Mouse (Mus musculus) splenic B cell, adult 2 months (primary cell): Measurements from ENCODE around the gene Ryk.

Experiments
- DNase-seq: peaks from one replicate; pipeline ENCODE4 v3.0.0-alpha.2; 2011; ENCODE audit warnings: low read depth, low spot score
- H3K27me3 ChIP-seq: 2 replicates; pipeline ENCODE4 v1.6.1; 2012; ENCODE audit warnings: mild to moderate bottlenecking, low read length, moderate library complexity, mixed read lengths; ENCODE audit not compliant: control insufficient read depth, poor library complexity, insufficient read depth, severe bottlenecking
- H3K36me3 ChIP-seq: 2 replicates; pipeline ENCODE4 v1.6.1; 2012; ENCODE audit warnings: mild to moderate bottlenecking, low read length, moderate library complexity, mixed read lengths; ENCODE audit not compliant: control insufficient read depth, poor library complexity, insufficient read depth, severe bottlenecking

The Ryk gene

GRCm38 (mm10) chr9:102865946-102866737 lies 31.4 kb downstream of the Ryk start:
- no peak for DNase-seq
- Histone ChIP-seq H3K27me3 (no peaks in the 10 kb centered on the region; the same call in 1 of the 2 replicates), H3K36me3 (no peaks in the 10 kb centered on the region)

- DNase-seq = peak; percentile 65
- Histone ChIP-seq H3K27me3 (no peaks in the 10 kb centered on the region; the same call in 1 of the 2 replicates), H3K36me3 (no peaks in the 10 kb centered on the region)
These were observed 32.2 kb downstream of the Ryk start for GRCm38 (mm10) chr9:102866893-102867292.

- DNase-seq = no peak
- no peaks in the 10 kb centered on the region; the same call in 1 of the 2 replicates for H3K27me3 ChIP-seq
- H3K36me3 ChIP-seq = no peaks in the 10 kb centered on the region
These were observed 32.8 kb downstream of the Ryk start for GRCm38 (mm10) chr9:102867516-102867915.

- Histone ChIP-seq H3K36me3 (no peaks in the 10 kb centered on the region), H3K27me3 (no peaks in the 10 kb centered on the region; the same call in 1 of the 2 replicates)
- no peak for DNase-seq
These were observed 33.7 kb downstream of the Ryk start for GRCm38 (mm10) chr9:102868451-102868850.

DNA sequence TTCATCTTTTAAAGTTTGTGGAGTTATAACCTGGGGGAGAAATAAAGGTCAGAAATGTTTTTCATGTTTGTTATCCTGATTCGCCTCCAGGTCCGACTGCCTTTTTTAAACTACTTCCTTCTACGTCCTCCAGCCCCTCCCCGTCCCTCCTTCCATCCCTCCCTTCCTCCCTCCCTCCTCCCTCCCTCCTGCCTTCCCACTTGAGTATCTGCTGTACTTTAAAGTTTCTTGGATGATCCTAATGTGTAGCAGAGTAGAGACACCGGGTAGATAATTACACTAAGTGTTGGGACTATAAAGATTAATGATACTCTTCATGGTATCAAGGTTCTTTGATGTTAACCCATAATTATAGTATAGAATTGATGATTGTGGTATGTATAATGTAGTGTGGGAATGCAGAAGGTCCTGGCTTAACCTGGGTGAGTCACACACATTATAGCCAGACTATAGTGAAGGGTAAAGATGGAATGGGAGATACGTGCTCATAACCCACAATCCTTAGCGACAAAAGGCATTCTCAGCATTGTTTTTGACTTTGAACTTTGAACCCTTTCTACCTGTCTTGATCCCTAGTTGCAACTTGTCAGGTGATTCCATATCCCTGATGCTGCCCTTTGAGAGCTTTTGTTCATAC lies 41.5 kb downstream of the Ryk start:
- no peaks in the 10 kb centered on the region for H3K27me3 ChIP-seq
- H3K36me3 ChIP-seq = no peaks in the 10 kb centered on the region
- no peak for DNase-seq

- Histone ChIP-seq H3K36me3 (no peaks in the 10 kb centered on the region), H3K27me3 (no peaks in the 10 kb centered on the region)
- no peak for DNase-seq
These were observed 43.2 kb downstream of the Ryk start for GRCm38 (mm10) chr9:102877916-102878315.

- Histone ChIP-seq H3K36me3 (no peaks in the 10 kb centered on the region), H3K27me3 (no peaks in the 10 kb centered on the region)
- peak; percentile 91 for DNase-seq
These were observed 44.8 kb downstream of the Ryk start for GRCm38 (mm10) chr9:102879545-102879944.

DNA sequence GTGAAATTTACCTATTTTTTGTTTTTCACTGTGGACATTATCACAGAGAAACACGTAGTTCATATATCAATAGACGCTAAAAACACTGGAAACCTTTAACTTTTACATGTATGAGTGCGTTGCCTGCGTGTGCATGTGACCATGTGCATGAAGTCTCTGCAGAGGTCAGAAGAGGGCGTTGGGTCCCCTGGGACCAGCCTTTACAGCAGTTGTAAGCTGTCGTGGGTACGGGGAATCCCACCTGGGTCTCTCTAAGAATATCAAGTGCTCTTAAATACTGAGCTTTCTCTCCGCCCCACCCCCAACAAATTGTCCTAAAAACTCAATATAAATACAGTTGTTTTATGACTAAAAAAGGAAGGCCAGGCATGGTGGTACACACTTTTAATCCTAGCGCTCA lies 50.0 kb downstream of the Ryk start:
- no peaks in the 10 kb centered on the region for H3K36me3 ChIP-seq
- DNase-seq = peak; percentile 53
- no peaks in the 10 kb centered on the region for H3K27me3 ChIP-seq

DNA sequence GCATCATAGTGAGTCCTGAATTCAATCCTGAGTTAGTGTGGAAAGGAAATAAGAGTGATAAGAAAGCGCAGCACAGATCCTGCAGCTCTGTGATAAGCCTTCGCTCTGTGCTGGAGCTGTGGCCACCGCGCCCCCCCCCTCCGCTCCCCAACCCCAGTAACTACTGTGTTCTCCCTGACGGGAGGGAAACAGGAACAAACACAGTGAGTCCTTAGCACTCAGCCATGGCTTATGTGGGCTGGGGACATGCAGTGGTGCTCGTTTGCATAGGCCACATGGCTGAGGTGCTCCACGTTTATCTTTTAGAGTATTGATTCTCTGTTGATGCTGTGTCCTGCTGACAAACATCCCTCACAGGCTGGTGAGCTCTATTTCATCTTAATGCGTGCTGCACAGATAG lies 55.4 kb downstream of the Ryk start:
- H3K36me3 ChIP-seq = no peaks in the 10 kb centered on the region
- DNase-seq = no peak
- H3K27me3 ChIP-seq = no peaks in the 10 kb centered on the region

DNA sequence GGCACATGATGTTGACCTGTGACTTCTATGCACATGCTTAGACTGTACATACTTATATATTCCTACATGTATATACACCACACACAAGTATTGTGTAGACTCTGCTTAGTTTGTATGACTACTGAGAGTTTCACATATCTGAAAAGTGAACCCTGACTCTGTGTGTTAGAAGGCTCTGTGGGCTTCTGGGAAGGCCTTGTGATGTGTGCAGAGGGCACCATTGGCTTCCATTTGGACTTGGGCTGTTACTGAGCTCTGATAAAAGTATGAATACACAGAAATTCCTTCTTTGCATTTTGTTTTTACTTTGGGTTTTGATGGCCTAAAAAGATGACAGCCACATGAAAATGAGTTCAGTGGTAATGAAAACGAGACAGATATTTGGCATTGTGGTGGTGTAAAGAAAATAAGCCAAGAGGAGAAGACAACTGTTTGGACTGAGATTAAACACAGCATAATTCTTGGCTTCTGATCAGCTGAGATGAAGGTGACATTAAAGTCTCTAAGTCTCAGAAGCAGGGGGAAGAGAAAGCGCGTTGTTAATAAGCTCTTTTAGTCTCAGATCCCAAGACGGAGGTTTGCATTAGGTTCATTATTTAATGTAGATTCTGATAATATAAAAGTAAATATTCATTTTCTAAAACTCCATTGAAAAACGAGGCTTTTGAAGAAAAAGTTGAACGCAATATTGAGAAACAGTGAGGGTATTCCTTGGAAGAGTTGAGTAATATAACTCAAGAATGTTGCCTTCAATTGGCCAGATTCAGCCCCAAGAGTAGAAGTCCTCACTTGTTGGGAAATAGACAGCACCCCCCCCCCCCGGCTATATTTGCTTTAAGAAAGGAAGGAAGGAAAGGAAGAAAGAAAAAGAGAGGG lies 58.0 kb downstream of the Ryk start:
- Histone ChIP-seq H3K36me3 (no peaks in the 10 kb centered on the region), H3K27me3 (no peaks in the 10 kb centered on the region)
- no peak for DNase-seq

DNA sequence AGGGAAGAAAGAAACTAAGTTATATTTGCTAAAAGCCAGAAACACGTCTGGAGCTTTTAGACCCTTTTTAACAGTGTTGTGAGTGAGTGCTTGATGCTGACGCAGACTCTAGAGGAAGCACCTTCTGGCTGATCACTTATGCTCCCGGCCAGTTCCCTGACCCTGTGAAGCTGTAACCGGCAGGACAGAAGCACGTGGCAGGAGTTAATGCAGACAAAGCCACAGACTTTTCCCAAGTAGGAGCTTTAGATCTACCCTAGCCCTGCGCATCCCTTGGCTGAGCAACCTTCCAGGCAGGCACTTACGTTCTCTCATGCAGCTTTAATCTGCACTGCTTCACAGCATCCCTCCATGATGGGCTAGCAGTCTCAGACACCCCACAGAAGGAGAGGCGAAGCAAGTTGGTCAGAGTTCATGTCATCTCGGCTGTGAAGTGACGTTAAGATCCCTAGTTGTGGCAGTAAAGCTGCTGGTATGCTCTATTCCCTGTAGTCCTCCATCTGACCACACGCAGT lies 58.7 kb downstream of the Ryk start:
- no peak for DNase-seq
- no peaks in the 10 kb centered on the region for H3K27me3 ChIP-seq
- no peaks in the 10 kb centered on the region for H3K36me3 ChIP-seq

DNA sequence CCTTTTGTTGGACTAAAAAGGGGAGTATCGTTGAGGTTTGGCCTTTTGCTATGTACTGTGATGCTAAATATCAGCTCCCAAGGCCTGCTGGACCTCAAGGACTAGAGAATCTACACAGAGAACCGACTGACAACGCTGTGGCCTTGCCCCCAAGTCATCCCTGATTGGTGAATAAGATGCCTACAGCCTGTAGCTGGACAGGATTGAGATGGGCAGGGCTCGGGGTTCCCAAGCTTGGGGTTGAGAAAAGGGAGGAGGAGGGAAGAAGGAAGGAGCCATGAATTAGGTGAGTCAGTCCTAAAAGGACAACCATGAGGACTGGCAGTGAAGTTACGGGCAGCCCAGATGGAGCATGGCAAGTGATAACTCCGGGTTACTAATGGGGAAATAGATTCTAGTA lies 65.2 kb downstream of the Ryk start:
- DNase-seq = no peak
- no peaks in the 10 kb centered on the region for H3K36me3 ChIP-seq
- no peaks in the 10 kb centered on the region for H3K27me3 ChIP-seq

DNA sequence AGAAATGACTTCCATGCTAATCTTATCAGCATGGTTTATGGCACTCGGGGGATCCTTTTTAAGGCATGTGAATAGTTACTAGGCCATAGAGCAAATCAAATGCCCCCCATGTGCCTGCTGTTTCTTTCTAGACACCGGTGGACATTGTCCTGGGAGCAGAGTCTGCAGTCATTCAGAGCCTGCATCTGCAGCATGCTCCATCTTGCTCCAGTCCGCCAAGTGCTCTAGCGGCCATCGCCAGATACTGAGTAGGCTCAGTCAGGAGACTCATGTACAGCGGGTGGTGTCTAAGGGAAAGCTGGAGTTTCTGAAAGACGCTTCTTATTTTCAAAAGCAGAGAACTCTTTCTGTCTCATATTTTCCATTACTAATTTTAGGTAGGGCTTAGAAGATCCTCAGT lies 67.6 kb downstream of the Ryk start:
- Histone ChIP-seq H3K27me3 (no peaks in the 10 kb centered on the region), H3K36me3 (no peaks in the 10 kb centered on the region)
- DNase-seq = no peak

DNA sequence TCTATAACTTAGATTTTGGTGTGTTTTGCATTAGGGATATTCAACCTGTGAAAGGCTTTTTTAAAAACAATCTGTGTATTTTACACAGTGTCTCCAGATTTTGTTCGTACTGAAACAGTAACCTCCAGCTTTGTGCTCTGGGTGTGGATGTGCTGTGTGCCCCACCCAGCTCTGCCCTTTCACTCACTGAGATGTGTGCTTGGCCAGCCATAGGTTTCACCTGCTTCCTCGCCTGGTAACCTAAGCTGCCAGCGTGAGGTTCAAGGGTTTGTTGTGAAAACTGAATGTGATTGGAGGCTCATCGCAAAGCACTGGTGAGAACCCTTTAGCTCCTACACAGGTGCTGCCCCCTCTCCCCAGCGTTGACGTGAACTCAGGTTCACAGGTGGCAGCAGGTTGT lies 70.2 kb downstream of the Ryk start:
- no peak for DNase-seq
- no peaks in the 10 kb centered on the region for H3K27me3 ChIP-seq

GRCm38 (mm10) chr9:102906781-102907180 lies 72.1 kb downstream of the Ryk start:
- Histone ChIP-seq H3K27me3 (no peaks in the 10 kb centered on the region), H3K36me3 (no peaks in the 10 kb centered on the region)
- no peak for DNase-seq

More for the DNA sequence above, 70.2 kb downstream of the Ryk start:
- H3K36me3 ChIP-seq = no peaks in the 10 kb centered on the region
